Comparison of ENCODE assay signal across 10 mouse cellular contexts in the genomic region with DNA sequence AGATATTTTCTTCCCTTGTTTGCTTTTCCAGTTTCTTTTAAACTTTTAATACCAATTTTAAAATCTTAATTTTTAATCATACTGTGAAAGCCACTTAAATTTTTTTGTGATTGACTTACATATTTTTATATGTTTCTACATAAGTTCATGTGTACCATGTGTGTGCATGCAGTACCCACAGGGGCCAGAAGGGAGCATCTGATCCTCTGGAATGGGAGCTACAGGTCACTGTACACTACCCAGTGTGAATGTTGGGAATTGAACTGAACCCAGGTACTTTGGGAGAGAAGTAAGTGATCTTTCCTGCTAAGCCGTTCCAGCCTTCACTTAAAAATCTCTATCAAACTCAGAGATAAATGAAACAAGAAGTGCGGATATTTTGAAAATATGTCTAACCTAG.
DNase-seq lines count a peak whose midpoint lies in the region; ATAC-seq and TF ChIP-seq lines count a peak whose summit lies in the region.
"Had no signal": no experiment of that assay in that cellular context is flagged by ENCODE, and none has a peak within 500 bp of the region (broad histone marks: within the 10 kb centered on the region; RNA-seq: fewer than 3 reads in every experiment).

No protein-coding gene starts in this region.

- DNase-seq in hindbrain, postnatal 0 days (ENCODE audit: low spot score): no peak
- DNase-seq in lung, postnatal 0 days (ENCODE audit: low spot score): no peak
- DNase-seq in lung, postnatal 4 days: no peak
- DNase-seq in MEL (ENCODE audit: low read depth, low spot score): peak; percentile 12
- DNase-seq in kidney, postnatal 25 days: peak; percentile 48 to 59
- DNase-seq: cerebellum, adult 11 months; gastrocnemius, postnatal 25 days; liver, embryonic 13.5 days had no signal

- H3K27ac ChIP-seq in hindbrain, postnatal 0 days: no peak overlapping the region
- no peak overlapping the region for H3K27ac ChIP-seq in hindbrain, embryonic 16.5 days (ENCODE audit: low read depth, low read length)
- no peak overlapping the region for H3K27ac ChIP-seq in lung, postnatal 0 days (ENCODE audit: low read length)
- H3K27ac ChIP-seq in MEL (ENCODE audit: control insufficient read depth, low read depth, low read length): no peak overlapping the region
- H3K27ac ChIP-seq: liver, embryonic 13.5 days had no signal

- H3K4me1 ChIP-seq in hindbrain, postnatal 0 days (ENCODE audit: insufficient read depth, low read length): no peaks in the 10 kb centered on the region
- H3K4me1 ChIP-seq in hindbrain, embryonic 16.5 days (ENCODE audit: control insufficient read depth, insufficient read depth, low read depth, low read length): no peaks in the 10 kb centered on the region
- no peaks in the 10 kb centered on the region; the same call in 1 of the 2 replicates for H3K4me1 ChIP-seq in lung, postnatal 0 days (ENCODE audit: insufficient read depth, low read depth, low read length)
- no peaks in the 10 kb centered on the region for H3K4me1 ChIP-seq in MEL (ENCODE audit: control insufficient read depth in 1 of 2, insufficient read depth in 2 of 2, low read length in 2 of 2)
- H3K4me1 ChIP-seq: liver, embryonic 13.5 days had no signal

- H3K36me3 ChIP-seq in hindbrain, postnatal 0 days (ENCODE audit: insufficient read depth, low read length): no peaks in the 10 kb centered on the region
- H3K36me3 ChIP-seq in hindbrain, embryonic 16.5 days (ENCODE audit: control insufficient read depth, insufficient read depth, low read length): no peaks in the 10 kb centered on the region
- H3K36me3 ChIP-seq in lung, postnatal 0 days (ENCODE audit: insufficient read depth, low read length): no peaks in the 10 kb centered on the region
- no peaks in the 10 kb centered on the region for H3K36me3 ChIP-seq in MEL (ENCODE audit: control insufficient read depth in 1 of 2, insufficient read depth in 2 of 2, low read length in 2 of 2)
- H3K36me3 ChIP-seq: liver, embryonic 13.5 days had no signal

- TF ChIP-seq RAD21 in MEL (IDR thresholded peaks at IDR 0.05; ENCODE audit: low read depth, low read length): peak; percentile 29

- 87% methylated on average over 2 of the region's 2 CpGs for WGBS in hindbrain, postnatal 0 days
- WGBS in hindbrain, embryonic 16.5 days: 87% methylated on average over 2 of the region's 2 CpGs
- WGBS in lung, postnatal 0 days: 98% methylated on average over 2 of the region's 2 CpGs

- H3K79me2 ChIP-seq in MEL (ENCODE audit: control insufficient read depth, insufficient read depth, low read length, poor library complexity): no peaks in the 10 kb centered on the region

- peak; percentile 44 for TF ChIP-seq CTCF in hindbrain, postnatal 0 days (IDR thresholded peaks at IDR 0.05; ENCODE audit: low read depth)
- TF ChIP-seq CTCF in lung, postnatal 0 days (IDR thresholded peaks at IDR 0.05): peak; percentile 35
- peak in 2 of 3 experiments; percentile 30 to 34; a peak in 3 of 6 replicates for TF ChIP-seq CTCF in MEL (IDR thresholded peaks at IDR 0.05 in 2 of 3, conservative IDR thresholded peaks at IDR 0.05 in 1 of 3; ENCODE audit: control insufficient read depth in 1 of 3, insufficient read depth in 1 of 3, low read depth in 2 of 3, low read length in 3 of 3, poor library complexity in 1 of 3, severe bottlenecking in 1 of 3)

- no peaks in the 10 kb centered on the region for H3K9me3 ChIP-seq in hindbrain, postnatal 0 days (ENCODE audit: low read length)
- H3K9me3 ChIP-seq in hindbrain, embryonic 16.5 days (ENCODE audit: control insufficient read depth, low read length): no peaks in the 10 kb centered on the region
- no peaks in the 10 kb centered on the region for H3K9me3 ChIP-seq in lung, postnatal 0 days (ENCODE audit: low read length)
- H3K9me3 ChIP-seq in MEL (replicated peaks; ENCODE audit: insufficient read depth, low read length): no peaks in the 10 kb centered on the region
- H3K9me3 ChIP-seq: liver, embryonic 13.5 days had no signal

- TF ChIP-seq POLR2A in MEL (IDR thresholded peaks at IDR 0.05; ENCODE audit: control insufficient read depth in 1 of 2, insufficient read depth in 1 of 2, low read depth in 1 of 2, low read length in 2 of 2, poor library complexity in 1 of 2): no peak

- no peak for ATAC-seq in hindbrain, postnatal 0 days
- no peak for ATAC-seq in hindbrain, embryonic 16.5 days
- ATAC-seq in lung, postnatal 0 days: no peak
- no peak for ATAC-seq in inflammation-experienced regulatory T-cells, adult 6 months

- no peak overlapping the region for H3K4me3 ChIP-seq in hindbrain, postnatal 0 days (ENCODE audit: low read length)
- no peak overlapping the region for H3K4me3 ChIP-seq in hindbrain, embryonic 16.5 days (ENCODE audit: low read length)
- H3K4me3 ChIP-seq in lung, postnatal 0 days (ENCODE audit: low read depth, low read length): no peak overlapping the region
- H3K4me3 ChIP-seq in MEL (ENCODE audit: control insufficient read depth in 1 of 2, insufficient read depth in 1 of 2, low read depth in 2 of 2, low read length in 2 of 2): no peak overlapping the region
- H3K4me3 ChIP-seq: liver, embryonic 13.5 days had no signal

- no peaks in the 10 kb centered on the region for H3K27me3 ChIP-seq in hindbrain, postnatal 0 days (ENCODE audit: insufficient read depth, low read length)
- H3K27me3 ChIP-seq in hindbrain, embryonic 16.5 days (replicated peaks; ENCODE audit: control insufficient read depth, insufficient read depth, low read length): no peaks in the 10 kb centered on the region
- no peaks in the 10 kb centered on the region for H3K27me3 ChIP-seq in lung, postnatal 0 days (replicated peaks; ENCODE audit: insufficient read depth, low read length)
- H3K27me3 ChIP-seq in MEL (ENCODE audit: control insufficient read depth in 1 of 2, insufficient read depth in 2 of 2, low read length in 2 of 2): no peaks in the 10 kb centered on the region
- H3K27me3 ChIP-seq: liver, embryonic 13.5 days had no signal

- no peak for TF ChIP-seq EP300 in lung, postnatal 0 days (IDR thresholded peaks at IDR 0.05)
- TF ChIP-seq EP300 in MEL (IDR thresholded peaks at IDR 0.05; ENCODE audit: low read depth in 1 of 2, low read length in 2 of 2): no peak

- H3K9ac ChIP-seq in hindbrain, postnatal 0 days (replicated peaks; ENCODE audit: low read length): no peak overlapping the region
- H3K9ac ChIP-seq in hindbrain, embryonic 16.5 days (ENCODE audit: low read depth, low read length): no peak overlapping the region
- H3K9ac ChIP-seq in lung, postnatal 0 days (replicated peaks; ENCODE audit: low read depth): no peak overlapping the region
- no peak overlapping the region for H3K9ac ChIP-seq in MEL (ENCODE audit: control insufficient read depth, low read depth, low read length, poor library complexity, severe bottlenecking)
- H3K9ac ChIP-seq: liver, embryonic 13.5 days had no signal

- no peak overlapping the region for H3K4me2 ChIP-seq in hindbrain, postnatal 0 days (ENCODE audit: low read depth, low read length)
- no peak overlapping the region for H3K4me2 ChIP-seq in hindbrain, embryonic 16.5 days (ENCODE audit: low read length)
- H3K4me2 ChIP-seq in lung, postnatal 0 days (replicated peaks; ENCODE audit: low read depth, low read length): no peak overlapping the region
- H3K4me2 ChIP-seq: liver, embryonic 13.5 days had no signal

TF ChIP-seq in MEL, 35 proteins besides CTCF, POLR2A, EP300 and RAD21:
- TF ChIP-seq SMC3 (IDR thresholded peaks at IDR 0.05; ENCODE audit: low read depth, low read length): peak; percentile 30; the same call in 1 of the 2 replicates
- TF ChIP-seq MAFK (IDR thresholded peaks at IDR 0.05; ENCODE audit: borderline replicate concordance, low read depth, low read length): no peak
TF ChIP-seq in MEL: peak in this region for 1.

Comparison
In these comparisons a context has a peak if more than half of its experiments do, and no peak if none do; other contexts are left out.
1. DNase-seq: peak in MEL (single experiment) and kidney, postnatal 25 days (2 of 2); none in hindbrain, postnatal 0 days (single experiment), lung, postnatal 0 days (single experiment) and lung, postnatal 4 days (0 of 2).
2. Peak in every context shown above with its lines, with median percentiles within 50 percentile points of each other: CTCF ChIP-seq.